Mouse (Mus musculus): Measurements from ENCODE around the gene Ier3. TPM values are rescaled to one million over a fixed set of nuclear protein-coding genes. Genes with fewer than 3 reads are reported as not detected.

Gene Ier3
- polyA plus RNA-seq, 1 experiment from 2014 or later = 6.4 TPM

GRCm38 (mm10) chr17:35859371-35859770 lies 37.9 kb downstream of the Ier3 start:
- Histone ChIP-seq H3K4me2 (ENCODE audit: low read length) (no peak overlapping the region), H3K9me3 (ENCODE audit: control insufficient read depth, low read length) (no peaks in the 10 kb centered on the region), H3K27me3 (replicated peaks; ENCODE audit: control insufficient read depth, insufficient read depth, low read length) (no peaks in the 10 kb centered on the region), H3K4me1 (replicated peaks; ENCODE audit: control insufficient read depth, insufficient read depth, low read length) (peaks cover 8% of the 10 kb centered on the region), H3K27ac (ENCODE audit: low read length) (no peak overlapping the region), H3K4me3 (replicated peaks; ENCODE audit: low read length) (no peak overlapping the region), H3K36me3 (ENCODE audit: control insufficient read depth, insufficient read depth) (peaks cover 11% of the 10 kb centered on the region), H3K9ac (replicated peaks; ENCODE audit: low read depth, low read length) (no peak overlapping the region)
- WGBS = 95% methylated on average over 1 of the region's 1 CpGs
- ATAC-seq = no peak

- peaks cover 13% of the 10 kb centered on the region for H3K4me1 ChIP-seq (replicated peaks; ENCODE audit: control insufficient read depth, insufficient read depth, low read length)
- no peak overlapping the region for H3K9ac ChIP-seq (replicated peaks; ENCODE audit: low read depth, low read length)
- H3K9me3 ChIP-seq (ENCODE audit: control insufficient read depth, low read length) = no peaks in the 10 kb centered on the region
- H3K4me3 ChIP-seq (replicated peaks; ENCODE audit: low read length) = no peak overlapping the region
- H3K27me3 ChIP-seq (replicated peaks; ENCODE audit: control insufficient read depth, insufficient read depth, low read length) = no peaks in the 10 kb centered on the region
- H3K36me3 ChIP-seq (ENCODE audit: control insufficient read depth, insufficient read depth) = peaks cover 11% of the 10 kb centered on the region
- 68% methylated on average over 2 of the region's 2 CpGs for WGBS
- no peak for ATAC-seq
- no peak overlapping the region for H3K4me2 ChIP-seq (ENCODE audit: low read length)
- H3K27ac ChIP-seq (ENCODE audit: low read length) = no peak overlapping the region
These were observed 38.4 kb downstream of the Ier3 start for GRCm38 (mm10) chr17:35859835-35860234.

GRCm38 (mm10) chr17:35860831-35861197 lies 39.3 kb downstream of the Ier3 start:
- Histone ChIP-seq H3K4me1 (replicated peaks; ENCODE audit: control insufficient read depth, insufficient read depth, low read length) (peaks cover 17% of the 10 kb centered on the region), H3K27ac (ENCODE audit: low read length) (peak overlapping the region; percentile 97), H3K4me2 (ENCODE audit: low read length) (peak overlapping the region; percentile 74), H3K36me3 (ENCODE audit: control insufficient read depth, insufficient read depth) (peaks cover 11% of the 10 kb centered on the region), H3K9me3 (ENCODE audit: control insufficient read depth, low read length) (no peaks in the 10 kb centered on the region), H3K9ac (replicated peaks; ENCODE audit: low read depth, low read length) (peak overlapping the region; percentile 83), H3K27me3 (replicated peaks; ENCODE audit: control insufficient read depth, insufficient read depth, low read length) (no peaks in the 10 kb centered on the region), H3K4me3 (replicated peaks; ENCODE audit: low read length) (peak overlapping the region; percentile 89)
- 0 out of 2 replicates have a peak, but pooled peaks have one; percentile 1 for ATAC-seq
- WGBS = 7% methylated on average over 12 of the region's 12 CpGs

- ATAC-seq = peak; percentile 95
- peak within 1 kb of the TSS; percentile 89 for H3K4me3 ChIP-seq (replicated peaks; ENCODE audit: low read length)
- peaks cover 11% of the 10 kb centered on the region for H3K36me3 ChIP-seq (ENCODE audit: control insufficient read depth, insufficient read depth)
- H3K4me2 ChIP-seq (ENCODE audit: low read length) = peak within 1 kb of the TSS; percentile 74
- H3K27ac ChIP-seq (ENCODE audit: low read length) = peak within 1 kb of the TSS; percentile 97
- under 1% methylated on average over 47 of the region's 47 CpGs for WGBS
- no peaks in the 10 kb centered on the region for H3K27me3 ChIP-seq (replicated peaks; ENCODE audit: control insufficient read depth, insufficient read depth, low read length)
- H3K9ac ChIP-seq (replicated peaks; ENCODE audit: low read depth, low read length) = peak within 1 kb of the TSS; percentile 83
- H3K9me3 ChIP-seq (ENCODE audit: control insufficient read depth, low read length) = no peaks in the 10 kb centered on the region
- H3K4me1 ChIP-seq (replicated peaks; ENCODE audit: control insufficient read depth, insufficient read depth, low read length) = peaks cover 17% of the 10 kb centered on the region
These were observed 39.8 kb downstream of the Ier3 start, which contains the start of gene Nrm for GRCm38 (mm10) chr17:35861198-35861857. Gene Nrm (plus strand): TSS chr17:35861318.

GRCm38 (mm10) chr17:35864832-35865353 lies 43.4 kb downstream of the Ier3 start:
- peak overlapping the region; percentile 93 for H3K4me2 ChIP-seq (ENCODE audit: low read length)
- H3K4me3 ChIP-seq (replicated peaks; ENCODE audit: low read length) = peak overlapping the region; percentile 83
- WGBS = 26% methylated on average over 10 of the region's 10 CpGs
- H3K9me3 ChIP-seq (ENCODE audit: control insufficient read depth, low read length) = no peaks in the 10 kb centered on the region
- no peaks in the 10 kb centered on the region for H3K27me3 ChIP-seq (replicated peaks; ENCODE audit: control insufficient read depth, insufficient read depth, low read length)
- H3K4me1 ChIP-seq (replicated peaks; ENCODE audit: control insufficient read depth, insufficient read depth, low read length) = peaks cover 47% of the 10 kb centered on the region
- peak overlapping the region; percentile 87 for H3K9ac ChIP-seq (replicated peaks; ENCODE audit: low read depth, low read length)
- no peaks in the 10 kb centered on the region for H3K36me3 ChIP-seq (ENCODE audit: control insufficient read depth, insufficient read depth)
- peak overlapping the region; percentile 97 for H3K27ac ChIP-seq (ENCODE audit: low read length)
- ATAC-seq = no peak

- H3K9me3 ChIP-seq (ENCODE audit: control insufficient read depth, low read length) = no peaks in the 10 kb centered on the region
- no peaks in the 10 kb centered on the region for H3K36me3 ChIP-seq (ENCODE audit: control insufficient read depth, insufficient read depth)
- H3K4me1 ChIP-seq (replicated peaks; ENCODE audit: control insufficient read depth, insufficient read depth, low read length) = peaks cover 52% of the 10 kb centered on the region
- ATAC-seq = peak; percentile 54
- H3K27ac ChIP-seq (ENCODE audit: low read length) = peak within 1 kb of the TSS; percentile 97
- H3K27me3 ChIP-seq (replicated peaks; ENCODE audit: control insufficient read depth, insufficient read depth, low read length) = no peaks in the 10 kb centered on the region
- peak within 1 kb of the TSS; percentile 87 for H3K9ac ChIP-seq (replicated peaks; ENCODE audit: low read depth, low read length)
- H3K4me3 ChIP-seq (replicated peaks; ENCODE audit: low read length) = peak within 1 kb of the TSS; percentile 83
- peak within 1 kb of the TSS; percentile 93 for H3K4me2 ChIP-seq (ENCODE audit: low read length)
- under 1% methylated on average over 47 of the region's 48 CpGs for WGBS
These were observed 44.2 kb downstream of the Ier3 start, which contains the start of gene Ppp1r18 for GRCm38 (mm10) chr17:35865481-35866280. Gene Ppp1r18 (plus strand): TSS chr17:35865593.

- Histone ChIP-seq H3K4me2 (ENCODE audit: low read length) (peak overlapping the region; percentile 93), H3K27ac (ENCODE audit: low read length) (peak overlapping the region; percentile 97), H3K9ac (replicated peaks; ENCODE audit: low read depth, low read length) (peak overlapping the region; percentile 87), H3K9me3 (ENCODE audit: control insufficient read depth, low read length) (no peaks in the 10 kb centered on the region), H3K36me3 (ENCODE audit: control insufficient read depth, insufficient read depth) (peaks cover 3% of the 10 kb centered on the region; the same call in 1 of the 2 replicates), H3K4me3 (replicated peaks; ENCODE audit: low read length) (peak overlapping the region; percentile 83), H3K27me3 (replicated peaks; ENCODE audit: control insufficient read depth, insufficient read depth, low read length) (no peaks in the 10 kb centered on the region), H3K4me1 (replicated peaks; ENCODE audit: control insufficient read depth, insufficient read depth, low read length) (peaks cover 51% of the 10 kb centered on the region)
- WGBS = under 1% methylated on average over 38 of the region's 38 CpGs
- peak; percentile 42 for ATAC-seq
These were observed 44.9 kb downstream of the Ier3 start for GRCm38 (mm10) chr17:35866281-35866831.

- H3K27me3 ChIP-seq (replicated peaks; ENCODE audit: control insufficient read depth, insufficient read depth, low read length) = no peaks in the 10 kb centered on the region
- peak overlapping the region; percentile 97 for H3K27ac ChIP-seq (ENCODE audit: low read length)
- peaks cover 52% of the 10 kb centered on the region for H3K4me1 ChIP-seq (replicated peaks; ENCODE audit: control insufficient read depth, insufficient read depth, low read length)
- H3K36me3 ChIP-seq (ENCODE audit: control insufficient read depth, insufficient read depth) = peaks cover 4% of the 10 kb centered on the region; the same call in 1 of the 2 replicates
- WGBS = 10% methylated on average over 26 of the region's 26 CpGs
- H3K9ac ChIP-seq (replicated peaks; ENCODE audit: low read depth, low read length) = peak overlapping the region; percentile 87
- no peaks in the 10 kb centered on the region for H3K9me3 ChIP-seq (ENCODE audit: control insufficient read depth, low read length)
- H3K4me2 ChIP-seq (ENCODE audit: low read length) = peak overlapping the region; percentile 93
- peak overlapping the region; percentile 83 for H3K4me3 ChIP-seq (replicated peaks; ENCODE audit: low read length)
- ATAC-seq = no peak
These were observed 45.7 kb downstream of the Ier3 start for GRCm38 (mm10) chr17:35866911-35867890.

Data from forebrain, embryonic 16.5 days (tissue).